Mouse (Mus musculus) monocyte, adult 2 months (primary cell): Measurements from ENCODE around the gene Suclg1.

Experiments used
- DNase-seq, 2 experiments: peaks; one replicate each; pipeline ENCODE4 v3.0.0; 2022; ENCODE audit warnings: low spot score in 2 of 2, low read depth in 1 of 2

Gene Suclg1

DNA sequence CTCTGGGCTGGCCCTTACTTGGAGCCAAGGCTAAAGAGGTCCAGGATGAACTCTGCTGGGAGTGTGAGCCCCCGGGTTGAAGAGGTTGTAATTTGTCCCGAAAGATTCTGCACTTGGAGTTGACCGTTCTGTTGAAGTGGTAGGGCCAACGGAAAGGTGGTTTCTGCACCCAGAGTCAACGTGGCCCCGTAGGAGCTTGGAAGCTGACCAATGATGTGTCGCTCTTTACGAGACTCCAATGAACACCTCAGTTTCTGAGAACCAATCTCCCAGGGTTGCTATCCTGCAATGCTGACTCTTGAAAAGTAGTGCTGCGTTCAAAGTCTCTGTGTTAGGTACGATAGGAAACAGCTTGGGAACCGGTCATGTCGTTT is 854 bp downstream of the Suclg1 start:
- no peak for DNase-seq

DNA sequence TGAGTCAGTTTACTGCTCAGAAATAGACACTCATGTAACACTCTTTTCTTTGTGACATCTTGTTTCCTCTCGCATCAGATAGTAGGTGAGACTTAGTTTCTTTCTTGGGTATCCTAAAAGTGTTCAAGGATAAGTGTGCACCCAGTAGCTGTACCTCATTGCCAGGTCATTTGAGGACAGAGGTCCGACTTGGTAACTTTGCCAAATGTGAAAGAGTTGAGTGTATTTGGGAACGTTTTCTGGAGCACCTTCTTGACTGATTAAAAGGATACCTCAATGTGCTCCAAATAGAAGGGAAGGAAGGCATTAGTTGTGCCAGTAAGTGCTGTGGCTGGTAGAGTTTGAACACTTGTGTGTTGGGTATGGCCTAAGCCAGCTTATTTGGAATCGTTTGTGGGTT is 1.7 kb downstream of the Suclg1 start:
- no peak for DNase-seq

DNA sequence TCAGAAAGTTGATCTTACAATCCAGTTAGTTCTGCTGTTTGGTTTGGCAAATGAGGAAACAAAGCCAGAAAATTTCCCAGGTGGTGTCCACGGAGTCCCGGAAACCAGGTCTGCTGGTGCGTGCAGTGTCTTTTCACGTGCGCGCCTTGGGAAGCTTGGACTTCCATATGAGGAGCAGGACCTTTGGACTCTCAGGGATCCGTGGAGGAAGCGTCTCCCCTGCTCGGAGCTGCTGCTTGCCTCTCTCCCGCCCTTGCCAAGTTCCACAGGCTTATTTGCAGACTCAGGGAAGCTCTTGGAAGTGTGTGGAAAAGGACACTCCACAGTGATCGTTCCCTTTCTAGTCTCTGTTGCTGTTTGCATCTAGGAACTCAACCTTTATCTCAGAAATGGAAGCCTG is 3.2 kb downstream of the Suclg1 start:
- no peak for DNase-seq

DNA sequence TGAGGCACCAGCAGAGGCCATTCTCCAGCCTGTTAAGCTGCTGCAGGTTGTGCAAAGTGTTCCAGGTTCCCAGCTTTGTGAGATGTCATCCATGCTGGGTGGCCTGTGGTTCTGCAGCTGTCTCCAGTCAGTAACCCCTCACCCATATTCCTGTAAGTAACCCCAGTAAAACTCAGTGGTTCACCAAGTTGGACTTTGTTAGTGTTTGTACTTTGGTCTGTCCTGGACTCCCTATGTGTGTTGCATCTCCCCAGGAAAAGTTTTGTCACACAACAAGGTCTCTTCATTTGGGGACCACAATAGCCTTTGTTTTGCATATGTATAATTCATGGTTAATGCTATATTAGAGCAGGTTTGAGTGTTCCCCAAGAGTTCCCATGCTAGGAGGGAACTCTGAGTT is 4.2 kb downstream of the Suclg1 start:
- no peak for DNase-seq

DNA sequence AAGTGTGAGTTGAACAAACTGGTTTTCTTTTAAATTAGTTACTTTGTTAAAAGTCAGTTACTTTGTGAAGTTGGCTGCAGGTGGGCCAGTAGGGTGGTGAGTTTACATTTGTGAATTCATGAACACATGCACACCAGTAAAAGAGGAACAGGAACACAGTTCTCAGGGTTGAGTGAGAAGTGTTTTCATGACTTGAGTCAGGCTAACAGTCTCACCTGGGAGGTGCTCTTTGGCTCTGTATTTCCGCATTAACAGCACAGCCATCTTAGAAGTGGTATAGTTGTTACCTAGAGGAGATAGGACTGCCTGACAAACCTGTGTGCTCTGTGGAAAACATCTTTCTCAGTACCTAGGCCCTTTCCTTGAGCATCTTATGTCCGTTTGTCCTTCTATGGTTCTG is 4.8 kb downstream of the Suclg1 start:
- no peak for DNase-seq

DNA sequence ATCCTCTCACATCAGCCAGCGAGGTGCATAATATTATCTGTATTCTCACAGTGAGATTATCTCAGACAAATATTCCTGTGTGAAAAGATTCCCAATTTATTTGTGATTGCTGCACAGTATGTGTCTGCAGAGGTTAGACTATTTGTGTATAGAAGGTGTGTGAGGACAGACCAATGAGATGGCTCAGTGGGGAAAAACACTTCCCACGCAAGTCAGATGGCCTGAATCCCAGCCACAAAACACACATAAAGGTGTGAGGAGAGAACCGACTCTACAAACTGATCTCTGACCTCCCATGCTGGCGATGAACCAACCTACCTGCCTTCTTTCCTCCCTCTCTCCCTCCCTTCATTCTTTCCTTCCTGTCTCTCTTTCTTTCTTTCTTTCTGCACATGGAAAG is 5.4 kb downstream of the Suclg1 start:
- no peak for DNase-seq

DNA sequence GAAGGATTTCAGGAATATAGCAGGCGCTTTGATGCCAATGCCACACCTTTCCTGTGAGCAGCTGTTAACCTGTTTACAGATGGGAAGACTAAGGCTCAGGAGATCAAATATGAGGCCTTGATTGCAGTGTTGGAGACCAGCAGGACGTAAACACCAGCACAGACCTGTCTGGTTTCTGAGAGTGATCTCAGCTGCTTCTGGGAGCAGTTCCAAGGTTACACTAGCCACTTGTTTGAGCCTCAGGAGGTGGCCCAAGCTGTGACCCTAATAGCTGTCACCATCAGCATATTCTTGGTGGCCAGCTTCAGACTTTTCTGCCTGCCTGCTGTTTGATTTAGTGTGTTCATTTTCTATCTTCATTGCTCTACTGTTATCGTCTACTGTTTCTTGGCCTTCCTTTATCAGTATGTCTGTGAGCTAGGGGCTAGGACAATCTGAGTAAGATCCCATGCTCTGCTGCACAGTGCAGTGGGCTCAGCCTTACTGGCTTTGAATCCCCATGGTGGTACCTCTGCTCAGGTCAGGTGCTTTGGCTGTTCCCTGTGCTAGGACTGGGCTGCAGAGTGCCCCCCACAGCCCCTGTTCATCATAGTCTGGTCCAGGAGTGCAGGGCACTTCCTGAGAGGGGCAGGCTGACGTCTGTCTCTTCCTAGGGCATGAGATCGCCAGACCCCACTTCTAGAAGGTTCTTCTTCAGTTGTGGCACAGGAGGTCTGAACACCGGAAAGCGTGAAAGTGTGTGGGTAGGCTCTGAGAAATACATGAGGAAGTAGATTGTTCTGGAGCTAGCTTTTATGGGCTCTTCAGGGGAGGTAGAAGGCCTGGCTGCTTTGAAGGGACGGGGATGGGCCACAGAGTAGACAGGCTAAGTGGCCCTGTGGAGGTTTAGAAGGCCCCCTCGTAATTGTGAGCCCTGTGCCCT is 6.4 kb downstream of the Suclg1 start:
- no peak for DNase-seq

DNA sequence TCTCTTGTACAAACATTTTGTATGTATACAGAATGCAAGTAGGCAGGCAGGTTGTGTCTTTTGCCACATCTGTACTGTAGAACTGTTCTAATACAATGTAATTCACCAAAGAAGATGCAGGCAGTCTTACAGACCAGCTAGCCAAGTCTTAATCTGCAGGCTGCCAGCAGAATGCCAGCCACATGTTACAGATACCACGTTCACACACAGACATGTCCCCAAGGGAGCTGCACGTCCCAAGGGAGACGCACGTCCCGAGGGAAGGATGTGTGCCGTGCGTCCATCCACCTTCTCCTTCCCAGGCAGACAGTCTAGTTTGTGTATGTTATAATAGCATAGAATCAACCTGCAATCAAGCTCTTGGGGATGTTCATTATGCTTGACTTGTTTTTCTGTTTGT is 8.9 kb downstream of the Suclg1 start:
- DNase-seq: no peak

DNA sequence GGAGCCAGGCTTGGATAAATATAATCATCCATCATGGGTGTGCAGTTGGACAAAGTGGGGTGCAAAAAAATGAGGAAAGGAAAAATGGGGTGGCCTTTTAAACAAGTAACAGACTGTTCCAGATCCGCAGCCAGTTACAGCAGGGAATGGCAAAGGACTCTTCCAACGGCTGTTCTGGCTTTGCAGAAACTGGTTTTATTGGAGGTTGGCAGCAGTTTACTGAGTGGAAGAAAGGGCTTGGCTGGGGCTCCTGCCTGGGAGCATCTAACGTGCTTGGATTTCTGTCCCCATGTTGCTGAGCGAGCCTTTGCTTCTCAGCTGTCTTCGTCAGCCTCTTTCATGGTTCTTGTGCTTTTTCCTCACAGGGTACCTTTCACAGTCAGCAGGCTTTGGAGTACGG is 11.9 kb downstream of the Suclg1 start:
- no peak for DNase-seq

DNA sequence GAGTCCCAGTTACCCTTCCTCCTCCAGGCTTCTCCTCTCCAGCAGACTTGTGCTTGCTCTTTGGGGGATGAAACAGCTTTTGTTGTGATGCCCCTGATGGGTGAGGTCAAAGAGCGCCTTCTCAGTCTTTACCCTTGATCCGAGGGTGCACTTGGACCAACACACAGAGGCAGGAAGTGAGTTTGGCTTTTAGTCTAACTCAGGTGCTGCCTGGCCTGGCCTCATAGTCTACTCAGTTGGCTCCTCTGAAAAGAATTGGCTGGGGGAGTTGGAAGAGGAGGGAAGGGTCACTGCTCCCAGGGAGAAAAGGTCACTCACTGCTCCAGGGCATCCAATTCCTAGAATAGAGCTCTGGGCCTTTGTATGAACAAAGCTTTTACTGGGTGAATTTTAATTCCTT is 16.6 kb downstream of the Suclg1 start:
- DNase-seq: no peak

DNA sequence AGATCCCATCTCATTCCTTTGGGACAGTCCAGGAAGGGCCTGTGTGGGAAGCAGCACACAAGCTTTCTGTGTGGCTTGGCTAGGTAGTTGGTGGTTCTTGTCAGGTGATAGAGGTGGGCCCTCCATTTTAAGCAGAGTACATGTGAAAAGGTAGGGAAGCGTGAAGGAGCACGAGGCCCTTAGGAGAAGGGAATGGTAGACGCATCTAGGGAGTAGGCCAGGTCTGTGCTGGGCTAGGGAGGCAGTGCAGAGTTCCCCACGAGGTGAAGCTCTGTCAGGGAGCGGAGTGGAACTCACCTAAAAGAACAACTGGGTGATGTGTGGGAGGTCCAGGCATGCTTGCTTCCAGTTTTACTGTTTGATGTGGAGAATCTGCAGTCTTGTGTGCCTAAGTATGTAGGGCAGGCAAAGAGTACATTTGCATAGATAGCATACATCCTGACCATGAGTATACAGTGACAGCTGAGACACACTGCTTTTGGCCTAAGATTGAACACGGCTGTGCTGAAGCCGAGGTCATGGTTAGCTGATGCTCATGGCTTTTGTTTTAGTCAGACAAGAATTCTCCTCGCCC is 19.6 kb downstream of the Suclg1 start:
- DNase-seq: no peak

DNA sequence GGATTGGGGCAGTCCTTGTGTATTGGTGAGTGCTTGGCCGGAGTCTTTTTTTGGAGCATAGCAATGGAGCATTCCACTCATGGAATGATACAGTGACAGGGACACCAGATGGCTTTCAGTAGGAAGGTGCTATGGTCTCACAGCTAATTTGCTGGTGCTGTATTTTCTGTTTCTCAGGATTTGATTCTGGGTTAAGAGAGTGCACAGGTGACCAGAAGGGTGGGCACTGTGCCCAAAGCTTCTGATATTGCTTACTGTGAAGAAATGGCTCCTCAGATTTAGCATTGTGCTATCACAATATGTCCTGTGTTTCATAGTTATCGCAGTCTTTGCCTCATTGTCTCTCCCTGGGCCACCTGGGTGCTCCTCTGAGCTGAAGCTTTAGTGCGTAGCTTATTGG is 21.2 kb downstream of the Suclg1 start:
- DNase-seq: no peak

DNA sequence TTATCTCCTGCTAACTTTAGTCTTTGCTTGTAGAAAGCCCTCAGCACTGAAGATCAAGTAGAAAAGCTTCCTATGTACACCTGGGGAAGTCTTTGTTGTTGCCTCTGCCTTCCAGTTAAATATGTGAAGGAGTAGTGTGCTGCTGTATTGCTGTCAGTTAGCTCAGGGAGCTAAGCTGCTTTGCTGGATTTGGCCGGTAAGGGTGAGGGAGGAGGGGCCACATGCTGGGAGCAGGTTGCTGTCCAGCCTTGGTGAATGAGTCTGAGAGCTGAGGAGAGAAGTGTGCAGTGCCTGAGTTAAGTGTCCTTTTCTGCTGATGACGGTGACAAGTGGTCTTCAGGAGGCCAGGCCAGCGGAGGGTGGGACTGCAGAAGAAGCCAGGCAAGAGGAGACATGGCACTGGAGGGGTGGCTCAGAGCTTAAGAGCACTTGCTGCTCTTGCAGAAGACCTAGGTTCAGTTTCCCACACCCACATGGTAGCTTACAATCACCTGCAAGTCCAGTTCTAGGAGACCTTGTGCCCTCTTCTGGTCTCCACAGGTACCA is 23.4 kb downstream of the Suclg1 start:
- DNase-seq: no peak

DNA sequence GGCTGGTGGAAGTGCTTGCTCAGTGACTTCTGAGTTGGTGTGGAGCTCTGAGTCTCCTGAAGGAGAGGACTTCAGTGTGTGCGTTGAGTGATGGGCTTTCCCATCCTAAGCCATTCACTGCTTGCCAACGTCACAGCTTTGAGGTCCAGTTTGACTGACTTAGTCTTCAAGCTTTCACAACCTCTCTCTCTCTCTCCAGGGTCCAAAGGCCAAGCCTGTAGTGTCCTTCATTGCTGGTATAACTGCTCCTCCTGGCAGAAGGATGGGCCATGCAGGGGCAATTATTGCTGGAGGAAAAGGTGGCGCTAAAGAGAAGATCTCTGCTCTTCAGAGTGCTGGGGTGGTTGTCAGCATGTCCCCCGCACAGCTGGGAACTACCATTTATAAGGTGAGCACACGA is 26.8 kb downstream of the Suclg1 start:
- DNase-seq: no peak

DNA sequence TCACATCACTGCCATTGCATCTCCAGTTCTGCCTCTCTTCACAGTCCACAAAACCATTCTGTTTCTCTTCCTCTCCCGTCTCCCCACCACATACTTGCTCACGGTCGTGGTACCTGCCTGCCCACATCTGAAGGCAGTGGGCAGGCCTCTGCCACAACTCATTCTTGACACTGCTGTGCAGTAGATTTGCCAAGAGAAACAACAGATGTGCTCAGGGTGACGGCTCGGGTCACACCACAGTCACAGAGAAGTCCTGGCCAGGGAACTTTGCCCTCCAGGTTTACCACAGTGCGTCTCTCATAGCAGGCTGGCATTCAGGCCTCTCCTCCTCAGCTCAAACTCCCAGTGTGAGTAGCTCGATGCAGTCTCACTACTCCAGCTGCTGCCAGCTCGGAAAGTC is 31.5 kb downstream of the Suclg1 start:
- DNase-seq: no peak

DNA sequence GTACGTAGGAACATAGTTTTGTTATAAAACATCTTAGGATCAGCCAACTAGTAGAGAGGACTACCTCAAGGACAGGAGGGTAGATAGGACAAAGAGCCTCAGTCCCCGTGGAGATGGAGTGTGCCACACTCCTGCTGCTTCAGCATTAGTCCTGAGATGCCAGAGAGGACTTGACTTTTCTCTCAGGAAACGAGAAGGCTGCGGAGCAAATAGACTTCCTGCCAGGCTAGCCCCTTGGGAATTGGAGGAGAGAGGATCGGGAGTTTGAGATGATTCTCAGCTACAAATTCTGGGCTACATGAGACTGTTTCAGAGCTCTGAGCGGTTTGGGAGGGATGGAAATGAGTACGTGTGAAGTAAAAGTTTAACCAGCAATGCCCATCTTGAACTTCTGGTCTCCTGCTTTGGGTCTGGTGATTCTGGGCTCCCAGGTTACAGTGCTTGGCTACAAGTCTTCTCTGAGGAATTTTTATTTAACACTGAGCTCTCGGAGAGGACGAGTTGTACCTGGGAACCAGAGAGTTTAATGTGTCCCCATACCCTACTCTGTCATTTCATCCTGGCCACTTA is 32.4 kb downstream of the Suclg1 start:
- DNase-seq: no peak

DNA sequence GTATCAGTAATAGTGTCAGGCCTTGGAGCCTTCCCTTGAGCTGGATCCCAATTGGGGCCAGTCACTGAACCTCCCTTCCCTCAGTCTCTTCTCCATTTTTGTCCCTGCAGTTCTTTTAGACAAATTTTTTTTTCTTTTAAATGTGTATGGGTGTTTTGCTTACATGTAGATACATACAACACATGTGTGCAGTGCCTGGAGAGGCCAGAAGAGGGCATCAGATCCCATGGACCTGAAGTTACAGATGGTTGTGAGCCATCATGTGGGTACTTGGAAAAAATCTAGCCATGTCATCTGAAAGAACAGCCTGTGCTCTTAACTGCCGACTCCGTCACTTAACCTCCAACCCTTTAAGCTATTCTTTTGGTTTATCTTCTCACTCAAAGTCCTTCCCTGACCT is 38.1 kb downstream of the Suclg1 start:
- DNase-seq: no peak

DNA sequence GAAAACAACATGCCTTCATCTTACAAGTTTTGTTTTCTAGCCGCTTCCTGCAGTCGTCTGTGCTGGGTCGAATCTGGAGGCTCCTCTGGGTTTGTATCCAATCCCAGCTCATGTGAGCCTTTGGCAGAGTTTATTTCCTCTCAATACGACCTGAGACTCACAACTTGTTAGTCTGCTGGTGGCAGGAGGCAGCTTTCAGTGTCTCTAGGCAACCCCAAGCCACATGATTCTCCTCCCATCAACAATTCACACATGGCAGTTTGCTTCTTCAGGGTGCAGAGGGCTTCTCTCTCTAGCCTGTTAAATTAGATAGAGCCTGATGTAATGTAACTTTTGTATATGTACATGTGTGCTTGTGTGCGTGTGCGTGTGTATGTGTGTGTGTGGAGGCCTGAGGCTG is 58.7 kb downstream of the Suclg1 start:
- DNase-seq: no peak

DNA sequence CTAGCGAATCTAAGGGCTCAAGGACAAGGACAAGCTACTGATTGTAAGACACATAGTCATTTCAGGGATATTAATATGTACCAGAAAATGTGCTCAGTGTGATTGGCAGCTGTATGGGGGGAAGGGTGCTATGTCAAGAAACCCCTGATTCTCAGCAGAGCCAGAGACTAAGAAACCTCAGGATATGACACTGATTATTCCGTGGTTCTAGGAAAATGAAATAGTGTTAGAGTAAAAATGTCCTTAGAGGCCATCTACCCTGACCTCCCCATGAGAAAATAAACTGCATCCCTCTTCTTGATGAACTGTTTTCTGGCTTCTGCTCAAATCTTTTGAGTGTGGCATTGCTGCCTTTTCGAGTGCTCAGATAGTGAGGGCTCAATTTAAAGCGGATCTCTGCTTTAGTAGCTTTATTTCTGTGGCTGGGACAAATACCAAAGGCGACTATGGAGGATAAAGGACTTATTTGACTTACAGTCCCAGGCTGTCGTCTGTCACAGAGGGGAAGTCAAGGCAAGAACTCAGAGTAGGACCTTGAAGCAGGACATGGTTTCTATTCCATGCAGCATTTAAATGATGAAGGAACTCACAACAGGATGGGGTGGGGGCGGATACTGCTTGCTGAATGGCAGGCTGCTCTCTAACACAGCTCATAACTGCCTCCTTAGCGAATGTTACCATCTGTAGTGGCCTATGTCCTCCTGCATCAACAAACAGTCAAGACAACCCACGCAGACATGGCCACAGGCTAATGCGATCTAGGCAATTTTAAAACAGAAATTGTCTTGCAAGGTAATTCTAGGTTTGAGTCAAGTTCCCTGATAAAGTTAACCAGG is 60.7 kb downstream of the Suclg1 start:
- no peak for DNase-seq

DNA sequence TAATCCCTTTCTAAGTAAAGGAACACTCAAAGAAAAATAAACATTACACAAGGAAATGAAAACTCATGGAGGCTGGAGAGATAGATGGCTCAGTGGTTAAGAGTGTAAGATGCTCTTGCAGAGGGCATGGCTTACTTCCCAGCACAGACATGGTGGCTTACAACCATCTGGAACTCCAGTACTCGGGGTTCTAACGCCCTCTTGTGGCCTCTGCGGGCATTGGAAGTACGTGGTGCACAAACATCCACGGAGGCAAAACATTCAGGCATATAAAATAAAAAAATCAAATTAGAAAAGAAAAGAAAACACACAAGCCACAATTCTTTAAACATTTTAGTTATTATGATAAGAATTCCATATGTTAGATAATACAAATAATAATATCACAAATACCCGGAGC is 63.2 kb downstream of the Suclg1 start:
- no peak for DNase-seq

DNA sequence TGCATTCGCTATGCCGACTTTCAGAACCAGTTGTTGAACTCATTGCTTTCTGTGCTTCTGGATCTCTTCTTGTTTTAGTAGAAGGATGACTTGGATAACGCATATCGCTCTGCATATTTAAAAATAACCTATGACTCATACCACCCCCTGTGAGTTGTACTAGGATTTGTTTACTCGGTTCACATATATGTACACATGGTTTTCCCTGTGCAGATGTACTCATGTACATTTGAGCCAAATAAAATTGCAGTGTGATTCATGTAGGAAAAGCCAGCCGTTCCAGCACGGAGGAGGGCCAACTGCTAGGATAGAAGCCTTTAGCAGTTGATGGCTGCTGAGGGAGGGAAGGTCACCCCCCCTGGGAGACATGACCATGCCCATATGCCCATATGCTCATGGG is 63.6 kb downstream of the Suclg1 start:
- no peak for DNase-seq
